Mouse (Mus musculus) spleen, postnatal 4 days (tissue): ENCODE measurements around the gene Igfbp7.

ENCODE experiments used
- DNase-seq, 2 experiments: peaks; one replicate each; pipeline ENCODE4 v3.0.0; 2022; ENCODE audit warnings: low spot score in 2 of 2

The Igfbp7 gene

DNA sequence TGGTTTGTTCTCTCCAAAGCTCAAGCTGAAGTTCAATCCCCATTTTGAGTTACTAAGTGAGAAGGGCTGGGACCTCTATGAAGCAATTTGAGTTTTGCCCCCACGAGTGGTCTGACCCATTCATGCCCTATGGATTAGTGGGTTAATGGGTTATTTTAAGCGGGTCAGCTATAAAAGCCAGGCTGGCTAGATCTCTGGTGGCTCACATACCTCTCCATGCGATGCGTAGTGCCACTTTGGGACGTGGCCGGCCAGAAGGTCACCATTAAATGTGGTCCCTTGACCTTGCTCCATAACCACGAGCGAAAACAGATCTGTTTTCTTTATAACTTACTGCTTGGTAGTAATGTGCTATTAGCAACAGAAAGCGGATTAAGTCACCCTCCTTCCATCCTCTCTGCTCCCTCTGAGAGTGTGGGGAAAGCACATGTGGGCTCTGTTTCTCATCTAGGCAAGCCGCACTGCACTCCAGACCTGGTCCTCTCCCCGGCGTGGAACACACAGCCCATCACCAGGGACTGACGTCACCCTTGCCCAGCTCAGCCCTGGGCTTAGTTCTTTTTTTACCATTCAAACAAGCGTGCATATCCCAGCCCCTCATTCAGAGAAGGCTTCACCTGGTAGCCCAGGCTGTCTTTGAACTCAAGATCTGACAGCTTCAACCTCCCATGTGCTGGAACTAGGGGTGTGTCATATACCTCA, 28.3 kb downstream of the Igfbp7 start:
- no peak for DNase-seq

DNA sequence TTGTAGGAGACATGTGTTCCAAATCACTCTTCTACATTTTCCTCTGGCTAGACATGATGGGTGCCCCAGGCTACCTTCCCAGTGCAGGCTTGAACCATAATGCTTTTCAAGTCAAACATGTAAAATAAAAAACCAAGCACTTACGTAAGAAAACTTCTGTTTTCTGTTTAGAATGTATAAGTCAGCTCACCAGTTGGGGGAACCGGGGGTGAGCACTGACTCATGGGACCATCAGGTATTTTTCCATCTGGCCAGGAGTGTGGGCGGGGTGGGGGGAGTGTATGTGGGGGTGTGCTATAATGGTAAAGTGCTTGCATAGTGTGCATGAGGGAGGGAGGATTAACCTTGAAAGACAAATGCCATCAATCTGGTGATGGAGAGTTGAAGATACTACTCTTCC, 29.8 kb downstream of the Igfbp7 start:
- DNase-seq, result no peak

GRCm38 (mm10) chr5:77375546-77375945, 32.3 kb downstream of the Igfbp7 start:
- DNase-seq, result no peak

- DNase-seq, result no peak
Observed at GRCm38 (mm10) chr5:77374945-77375344, 32.9 kb downstream of the Igfbp7 start.

DNA sequence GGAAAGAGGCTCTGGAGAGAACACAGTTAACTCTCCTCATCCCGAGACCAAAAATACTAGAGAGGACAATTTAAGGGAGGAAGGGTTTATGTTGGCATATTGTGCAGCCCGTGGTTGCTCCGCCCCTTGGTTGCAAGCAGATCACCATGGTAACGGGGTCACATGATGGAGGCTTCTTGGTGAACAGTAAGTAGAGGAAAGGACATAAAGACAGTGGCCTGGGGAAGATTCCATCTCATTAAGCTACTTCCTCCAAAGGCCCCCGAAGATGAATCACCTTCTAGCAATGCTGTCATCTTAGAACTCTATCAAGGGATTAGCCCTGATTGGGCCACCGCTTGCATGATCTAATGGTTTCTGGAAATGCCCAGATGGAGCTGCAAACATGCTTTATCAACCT, 35.1 kb downstream of the Igfbp7 start:
- DNase-seq, result no peak

GRCm38 (mm10) chr5:77372242-77372641, 35.6 kb downstream of the Igfbp7 start:
- no peak for DNase-seq

DNA sequence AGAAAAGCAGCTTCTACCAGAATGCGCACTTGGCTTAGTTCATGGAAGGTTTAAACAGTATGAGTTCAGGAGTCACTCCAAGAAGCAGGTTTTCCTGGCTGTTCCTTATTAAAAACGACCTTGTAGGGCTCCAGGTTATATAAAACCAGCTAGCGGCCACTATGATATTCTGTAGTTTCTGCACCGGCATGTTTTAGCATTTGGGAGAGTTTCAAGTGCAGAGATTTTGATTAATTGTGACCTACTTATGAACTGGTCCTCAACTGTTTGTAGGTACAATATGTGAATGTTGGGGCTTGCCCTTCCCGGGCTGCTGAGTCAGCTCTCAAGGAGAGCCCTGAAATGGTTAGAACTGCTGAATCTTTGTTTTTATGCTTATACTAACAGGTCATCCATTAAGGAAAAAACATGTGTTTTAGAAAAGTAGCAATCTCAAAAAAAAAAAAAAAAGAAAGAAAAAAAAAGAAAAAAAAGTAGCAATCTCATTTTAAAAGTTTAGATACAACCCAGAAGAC, 37.4 kb downstream of the Igfbp7 start:
- no peak for DNase-seq

GRCm38 (mm10) chr5:77369394-77369793, 38.4 kb downstream of the Igfbp7 start:
- DNase-seq, result no peak

GRCm38 (mm10) chr5:77368194-77368593, 39.6 kb downstream of the Igfbp7 start:
- no peak for DNase-seq

DNA sequence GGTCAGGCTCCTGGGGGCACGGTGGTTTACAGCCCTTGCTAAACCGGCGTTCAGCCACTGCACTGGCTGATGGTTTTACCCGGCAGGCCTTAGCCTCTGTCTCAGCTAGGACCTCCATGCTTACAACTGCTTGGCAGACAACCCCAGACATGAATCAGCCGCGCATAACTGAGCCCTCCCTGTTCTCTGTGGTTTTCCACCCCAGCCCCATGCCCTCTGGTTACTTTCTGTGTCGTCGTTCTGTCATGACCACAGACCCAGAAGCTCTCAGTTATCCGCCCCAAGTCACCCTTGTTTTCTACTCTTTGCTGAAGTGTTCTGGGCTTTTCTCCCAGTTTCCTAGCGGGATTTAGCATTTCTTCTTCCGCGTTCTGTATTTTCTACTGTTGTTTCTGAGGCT, 40.2 kb downstream of the Igfbp7 start:
- DNase-seq, result no peak

- no peak for DNase-seq
Observed at GRCm38 (mm10) chr5:77367145-77367544, 40.7 kb downstream of the Igfbp7 start.

GRCm38 (mm10) chr5:77366313-77366712, 41.5 kb downstream of the Igfbp7 start:
- DNase-seq, result no peak

GRCm38 (mm10) chr5:77364443-77365038, 43.3 kb downstream of the Igfbp7 start:
- no peak for DNase-seq

DNA sequence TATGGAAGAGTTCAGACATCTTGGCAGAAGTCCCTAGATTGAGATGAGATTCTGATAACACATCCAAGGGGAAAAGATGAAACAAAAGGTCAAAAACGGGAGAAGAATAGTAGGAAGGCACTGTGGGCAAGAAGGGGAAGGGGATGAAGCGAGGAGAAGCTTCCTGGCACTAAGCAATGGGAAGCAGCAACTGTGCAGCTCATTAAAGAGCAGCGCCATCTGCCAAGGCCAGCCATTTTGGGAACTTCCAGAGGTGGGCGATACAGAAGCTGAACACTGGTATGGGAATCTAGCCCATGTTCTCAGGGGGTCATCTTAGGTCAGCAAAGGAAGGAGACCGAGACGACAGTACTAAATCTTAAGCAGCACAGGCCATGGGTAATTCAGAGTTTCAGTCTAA, 44.2 kb downstream of the Igfbp7 start:
- no peak for DNase-seq

DNA sequence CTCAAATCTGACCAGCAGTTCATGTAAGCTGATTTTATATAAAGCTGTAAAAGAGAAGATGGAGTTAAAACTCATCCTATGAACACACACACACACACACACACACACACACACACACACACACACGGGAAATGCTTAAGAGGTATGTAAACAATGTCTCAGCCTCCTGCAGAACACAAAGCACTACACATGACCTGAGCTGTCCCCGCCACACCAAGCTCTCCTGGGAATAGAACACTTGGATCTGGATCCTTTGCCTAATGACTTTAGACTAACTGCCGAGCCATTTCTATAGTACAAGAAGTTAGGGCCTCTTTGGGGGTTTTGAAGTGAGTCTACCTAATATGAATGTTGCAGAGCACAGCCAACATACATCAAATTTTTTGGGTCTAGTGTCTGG, 45.7 kb downstream of the Igfbp7 start:
- DNase-seq, result no peak

GRCm38 (mm10) chr5:77361006-77361405, 46.8 kb downstream of the Igfbp7 start:
- no peak for DNase-seq

DNA sequence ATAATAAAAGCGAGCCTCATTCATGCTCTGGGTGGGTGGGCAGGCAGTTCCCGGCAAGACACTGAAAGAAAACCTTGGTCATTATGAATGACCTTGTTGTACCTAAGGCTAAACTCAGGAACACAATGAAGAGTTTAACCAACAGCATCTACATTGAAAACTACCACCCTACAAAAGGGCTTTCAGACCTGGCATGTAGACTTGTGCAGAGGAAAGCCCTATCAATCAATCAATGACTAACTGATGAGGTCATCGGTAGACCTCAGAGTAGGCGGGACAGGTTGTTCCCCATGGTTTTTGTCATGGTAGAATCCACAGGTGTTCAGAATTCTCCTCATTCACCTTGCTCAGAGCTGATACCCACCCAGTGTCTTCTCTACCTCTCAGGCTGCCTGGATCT, 47.9 kb downstream of the Igfbp7 start:
- DNase-seq, result no peak

DNA sequence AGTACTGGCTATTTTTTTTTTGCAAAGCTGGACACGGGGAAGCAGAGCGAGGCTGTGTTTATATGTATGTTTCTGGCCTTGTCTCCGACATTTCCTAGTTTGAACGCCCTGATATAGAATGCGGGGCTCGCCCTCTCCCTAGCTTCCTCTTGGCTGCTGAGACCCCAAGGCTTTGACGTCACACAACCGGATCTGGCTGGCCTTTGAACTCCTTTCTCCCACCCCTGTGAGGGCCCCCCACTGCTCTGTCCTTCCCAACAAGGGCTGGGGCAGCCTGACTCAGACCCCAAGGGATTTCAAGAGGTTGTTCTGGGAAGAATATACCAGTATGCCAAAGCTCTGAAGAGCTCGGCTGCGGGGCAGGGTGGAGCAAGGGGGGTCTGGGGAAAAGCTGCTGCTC, 49.5 kb downstream of the Igfbp7 start:
- DNase-seq, result no peak

DNA sequence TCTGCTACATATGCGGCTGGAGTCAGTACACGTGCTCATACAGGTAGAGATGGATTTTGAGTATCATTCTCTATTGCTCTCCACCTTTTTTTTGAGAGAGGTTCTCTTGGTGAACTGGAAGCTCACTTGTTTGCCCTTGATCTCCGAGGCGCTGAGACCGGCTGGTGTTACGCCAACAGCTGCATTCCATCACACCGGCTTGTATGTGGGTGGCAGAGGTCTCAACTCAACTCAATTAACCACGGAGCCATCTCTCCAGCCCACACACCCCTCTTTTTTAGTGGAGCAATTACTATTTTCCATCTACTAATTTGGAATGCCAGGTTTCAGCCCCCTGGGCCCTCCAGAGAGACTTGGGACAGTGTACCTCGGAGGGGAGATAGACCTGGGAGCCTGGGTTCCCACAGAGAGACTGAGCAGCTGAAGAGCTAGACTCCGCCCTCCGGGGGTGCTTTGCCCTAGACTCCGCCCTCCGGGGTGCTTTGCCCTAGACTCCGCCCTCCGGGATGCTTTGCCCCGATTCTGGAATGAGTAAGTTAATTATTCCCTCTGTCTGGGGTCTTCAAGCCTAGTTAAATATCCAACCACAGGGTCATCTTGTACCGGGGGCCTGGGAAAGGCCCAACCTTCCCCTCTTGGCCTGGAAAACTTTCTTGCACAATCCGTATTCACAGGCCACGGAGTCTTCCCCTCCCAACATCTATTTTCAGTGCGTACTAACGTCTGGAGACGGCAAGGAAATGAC, 50.3 kb downstream of the Igfbp7 start:
- DNase-seq, result peak; percentile 49 to 72

- no peak for DNase-seq
Observed at GRCm38 (mm10) chr5:77355307-77356265, 52.3 kb downstream of the Igfbp7 start.

DNA sequence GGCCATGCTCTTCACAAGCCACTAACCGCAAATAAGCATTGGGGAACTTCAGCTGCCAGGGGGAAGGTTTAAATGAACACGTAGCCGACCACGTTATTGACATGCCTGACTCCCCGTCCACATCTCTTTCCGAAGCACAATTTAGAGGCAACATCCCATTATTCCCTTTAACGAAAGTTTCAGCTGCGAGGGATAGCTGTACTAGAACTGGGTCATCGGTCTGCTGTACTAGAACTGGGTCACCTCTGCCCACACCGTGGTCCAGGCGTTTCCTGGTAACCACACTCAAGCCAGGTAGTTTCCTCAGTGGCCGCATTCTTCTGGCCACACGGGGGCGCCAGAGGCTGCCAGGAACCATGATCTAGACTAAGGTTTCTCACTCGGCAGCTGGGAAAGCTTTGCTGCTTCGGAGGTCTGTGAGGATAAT, 53.5 kb downstream of the Igfbp7 start:
- peak; percentile 73 to 91 for DNase-seq

GRCm38 (mm10) chr5:77351691-77352090, 56.1 kb downstream of the Igfbp7 start:
- no peak for DNase-seq
